18 mouse cellular contexts compared by ENCODE assay signal in genomic region chr7:89967235-89967634, GRCm38 (mm10). TPM values are rescaled to one million over a fixed set of nuclear protein-coding genes. Genes with fewer than 3 reads are reported as not detected.
A peak's percentile ranks its signal among the peaks of the same experiment; 100 is the strongest.
DNase-seq lines count a peak whose midpoint lies in the region; ATAC-seq lines count a peak whose summit lies in the region.
"Had no signal": no experiment of that assay in that cellular context is flagged by ENCODE, and none has a peak within 500 bp of the region (broad histone marks: within the 10 kb centered on the region; RNA-seq: fewer than 3 reads in every experiment).

No protein-coding gene starts in this region.

- DNase-seq in heart, adult 11 months, result peak; percentile 19
- DNase-seq in heart, postnatal 10 days, result no peak
- no peak for DNase-seq in thymus, postnatal 36 days
- no peak for DNase-seq in kidney, postnatal 10 days
- DNase-seq in T-cell, adult 2 months (ENCODE audit: low spot score), result no peak
- DNase-seq: adrenal gland, adult 8-10 months; adrenal gland, postnatal 14 days; cerebellum, adult 11-12 months; cerebellum, adult 2 months; cerebellum, adult 9-10 months; cerebellum, postnatal 10 days; cerebellum, postnatal 25 days; embryo, embryonic 11 days had no signal

- intact Hi-C loops in heart, postnatal 10 days (cut with DNase I), result no loop called here

- ATAC-seq in granulocyte monocyte progenitor cell, adult 5-6 weeks (replicated peaks; ENCODE audit: poor library complexity, severe bottlenecking), result peak; percentile 60
- ATAC-seq in megakaryocyte, adult 5-6 weeks (ENCODE audit: poor library complexity, severe bottlenecking), result peak; percentile 61
- ATAC-seq: activated CD4-positive, CD25-positive, alpha-beta regulatory T cell, adult 4 months; forebrain, embryonic 14.5 days; forebrain, embryonic 16.5 days had no signal

RNA-seq across cellular contexts. Expression of gene Eed, which starts 13.5 kb away (rescaled TPM):
- 10 to 100 TPM; 26.6 to 30.3 TPM for total RNA-seq in heart, postnatal 10 days (2021)
- total RNA-seq in granulocyte monocyte progenitor cell, adult 5-6 weeks (2014; fragmentation: Nextera tagmentation), result 89.6 and 108 TPM in 2 replicates
- total RNA-seq in granulocyte monocyte progenitor cell, adult 5-6 weeks (2017), result 130 and 164 TPM in 2 replicates
- total RNA-seq in megakaryocyte, adult 5-6 weeks (2015), result 126 and 156 TPM in 2 replicates
- 114 and 124 TPM in 2 replicates for total RNA-seq in megakaryocyte, adult 5-6 weeks (2017)

RNA-seq across cellular contexts. Expression of gene Hikeshi, which starts 26.2 kb away (rescaled TPM):
- total RNA-seq in heart, postnatal 10 days (2021), result 10 to 100 TPM; 59.1 to 61.9 TPM
- total RNA-seq in granulocyte monocyte progenitor cell, adult 5-6 weeks (2014; fragmentation: Nextera tagmentation), result 50.9 and 57.8 TPM in 2 replicates
- total RNA-seq in granulocyte monocyte progenitor cell, adult 5-6 weeks (2017), result 98.2 and 108 TPM in 2 replicates
- total RNA-seq in megakaryocyte, adult 5-6 weeks (2015), result 52.8 and 57.4 TPM in 2 replicates
- 62.7 and 90.2 TPM in 2 replicates for total RNA-seq in megakaryocyte, adult 5-6 weeks (2017)
